Mouse (Mus musculus) kidney, postnatal 36 days (tissue): ENCODE measurements at regions not wholly inside any gene's neighbourhood (a gene's known extent, or its start where the extent isn't known, plus 50 kb on each side); places are given as distances from the start of the nearest gene placed in this dataset.

ENCODE experiments used
- DNase-seq, 2 experiments: peaks; one replicate each; pipeline ENCODE4 v3.0.0; 2021 to 2022; ENCODE audit warnings: mixed read lengths in 2 of 2

DNA sequence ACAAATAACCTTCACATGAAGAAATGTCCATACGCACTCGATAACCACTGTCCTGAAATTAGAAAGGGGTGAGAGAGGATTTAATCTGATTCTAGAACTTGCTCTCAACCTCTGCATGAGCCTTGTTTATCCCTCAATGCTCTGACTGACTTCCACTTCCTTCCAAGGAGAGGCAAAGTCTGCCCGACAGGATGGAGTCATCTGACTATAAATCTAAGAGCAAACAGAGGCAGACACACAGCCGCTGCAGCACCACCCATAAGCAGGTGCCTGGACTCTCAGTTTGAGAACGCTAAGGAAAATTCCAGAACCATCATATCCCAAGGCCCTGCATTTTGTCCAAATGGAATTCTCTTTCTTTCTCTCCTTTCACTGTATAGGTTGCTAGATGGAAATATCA, 247.7 kb upstream of the 1700056E22Rik start:
- DNase-seq = peak; percentile 21 to 42

DNA sequence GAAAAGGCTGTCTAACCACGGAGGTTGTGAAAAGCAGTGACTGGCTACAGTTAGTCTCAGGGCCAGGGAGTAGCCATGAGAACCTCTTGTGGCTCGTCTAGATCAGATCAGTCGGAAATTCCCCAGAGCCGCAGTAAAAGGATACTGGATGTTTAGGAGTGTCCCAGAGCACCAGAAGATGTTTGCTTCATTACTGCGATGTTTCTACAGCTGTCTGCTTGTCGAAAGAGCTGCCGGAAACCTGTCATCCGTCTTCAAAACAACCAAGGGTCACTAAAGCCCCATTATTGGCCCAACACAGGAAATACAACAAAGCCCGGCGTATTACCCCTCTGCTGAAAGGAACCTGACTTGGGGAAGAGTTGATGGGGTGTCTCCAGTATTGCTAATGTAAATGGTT, 245.2 kb upstream of the 1700056E22Rik start:
- peak in 1 of 2 experiments; percentile 15 for DNase-seq

DNA sequence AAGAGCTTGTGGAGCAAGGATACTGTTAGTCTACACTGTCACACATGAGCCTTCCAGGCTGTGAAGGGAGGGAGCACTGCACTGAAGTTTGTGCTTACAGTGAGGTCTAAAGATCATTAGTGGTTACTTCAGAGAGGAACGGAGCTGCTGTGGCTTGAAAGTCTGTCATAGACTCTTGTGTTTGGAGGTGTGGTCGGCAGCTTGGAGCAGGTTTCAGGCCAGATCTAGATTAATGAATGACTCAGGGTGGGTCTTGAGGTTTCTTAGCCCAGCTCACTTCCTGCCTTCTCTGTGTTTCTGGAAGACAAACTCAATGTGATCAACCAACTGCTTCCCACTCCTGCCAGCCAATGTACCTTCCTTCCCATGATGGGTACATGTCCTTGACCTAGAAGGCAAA, 242.9 kb upstream of the 1700056E22Rik start:
- DNase-seq = no peak

DNA sequence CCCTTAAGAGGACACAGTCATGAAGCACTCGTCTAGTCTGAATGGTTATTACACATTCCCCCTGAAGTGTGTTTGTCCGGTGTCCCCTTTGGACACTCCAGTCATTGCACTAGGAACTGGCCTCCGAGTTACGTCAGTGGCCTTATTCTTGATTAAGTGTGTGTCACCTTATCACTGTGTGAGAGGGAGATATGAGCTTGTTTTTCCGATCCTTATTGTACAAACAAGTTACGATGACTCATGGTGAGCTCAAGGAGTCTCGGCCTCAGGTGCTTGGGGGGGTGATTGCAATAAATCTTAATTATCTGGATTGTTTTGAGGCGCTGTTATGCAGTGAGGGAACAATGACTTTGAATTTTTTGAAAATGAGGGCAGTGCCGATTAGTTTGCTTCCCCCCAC, 241.8 kb upstream of the 1700056E22Rik start:
- DNase-seq = peak in 1 of 2 experiments; percentile 39

DNA sequence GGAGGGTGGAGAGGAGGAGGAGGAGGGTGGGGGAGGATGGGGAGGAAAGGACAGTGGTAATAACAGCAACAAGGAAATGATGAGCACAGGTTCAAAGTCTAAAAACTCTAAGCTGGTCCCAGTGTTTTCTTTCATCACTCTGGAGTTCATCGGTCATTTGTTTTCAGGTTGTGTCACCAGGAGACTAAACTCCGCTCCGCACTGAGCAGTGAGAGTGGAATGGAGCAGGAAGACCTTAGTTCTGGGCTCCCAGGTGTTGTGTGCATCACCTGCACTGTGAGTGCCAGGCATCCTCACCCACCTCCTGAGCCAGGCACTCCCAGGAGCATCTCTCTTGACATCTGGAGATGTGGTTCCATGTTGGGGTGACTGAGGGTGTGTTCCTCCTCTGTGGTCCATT, 241.3 kb upstream of the 1700056E22Rik start:
- DNase-seq = no peak

DNA sequence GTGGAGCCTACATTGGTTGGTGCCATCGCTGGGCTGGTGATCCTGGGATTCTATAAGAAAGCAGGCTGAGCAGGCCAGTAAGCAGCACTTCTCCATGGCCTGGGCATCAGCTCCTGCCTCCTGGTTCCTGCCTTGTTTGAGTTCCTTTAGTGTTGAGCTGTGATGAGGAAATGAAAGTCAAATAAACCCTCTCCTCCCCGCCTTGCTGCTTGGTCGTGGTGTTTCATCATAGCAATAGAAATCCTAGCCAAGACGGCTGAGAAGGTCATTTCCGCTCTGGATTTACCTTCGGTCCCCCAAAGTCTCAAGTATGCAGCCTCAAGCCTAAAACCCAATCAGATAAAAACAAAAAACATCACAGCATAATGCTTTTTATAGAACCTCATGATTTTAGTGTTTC, 240.6 kb upstream of the 1700056E22Rik start:
- no peak for DNase-seq

DNA sequence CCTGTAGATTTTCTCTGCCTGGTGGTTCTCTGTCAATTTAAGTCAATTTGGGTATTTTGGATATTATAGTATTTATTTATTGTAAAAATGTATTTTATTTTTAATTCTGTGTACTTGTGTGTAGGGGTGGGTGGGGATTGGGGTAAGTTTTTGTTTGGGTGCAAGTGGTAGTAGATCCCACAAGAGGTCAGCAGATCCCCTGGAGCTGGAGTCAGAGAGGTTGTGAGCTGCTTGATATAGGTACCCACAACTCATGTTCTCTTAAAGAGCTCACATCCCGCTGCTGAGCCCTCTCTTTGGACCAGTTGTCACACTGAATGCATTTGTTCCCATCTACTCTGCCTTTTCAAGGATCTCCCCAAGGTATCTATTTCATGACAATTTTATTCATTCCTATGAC, 239.6 kb upstream of the 1700056E22Rik start:
- DNase-seq = no peak

DNA sequence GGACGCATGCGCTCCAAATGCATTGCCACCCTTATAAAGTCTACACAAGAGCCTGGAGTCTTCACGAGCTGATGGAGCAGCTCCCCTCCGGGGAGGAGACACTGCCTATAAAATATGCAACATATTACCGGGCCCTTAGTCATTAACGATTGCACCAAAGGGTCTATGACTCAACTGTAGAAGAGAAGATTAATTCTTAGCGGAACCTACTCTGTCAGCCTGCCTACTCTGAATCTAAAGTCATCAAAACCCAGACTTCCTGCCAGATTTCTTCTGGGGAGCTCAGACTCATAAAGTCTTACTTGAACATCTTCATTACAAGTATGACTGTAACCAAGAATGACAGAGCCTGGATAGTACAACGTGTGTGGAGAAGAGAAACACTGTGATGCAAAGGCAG, 237.2 kb upstream of the 1700056E22Rik start:
- no peak for DNase-seq

DNA sequence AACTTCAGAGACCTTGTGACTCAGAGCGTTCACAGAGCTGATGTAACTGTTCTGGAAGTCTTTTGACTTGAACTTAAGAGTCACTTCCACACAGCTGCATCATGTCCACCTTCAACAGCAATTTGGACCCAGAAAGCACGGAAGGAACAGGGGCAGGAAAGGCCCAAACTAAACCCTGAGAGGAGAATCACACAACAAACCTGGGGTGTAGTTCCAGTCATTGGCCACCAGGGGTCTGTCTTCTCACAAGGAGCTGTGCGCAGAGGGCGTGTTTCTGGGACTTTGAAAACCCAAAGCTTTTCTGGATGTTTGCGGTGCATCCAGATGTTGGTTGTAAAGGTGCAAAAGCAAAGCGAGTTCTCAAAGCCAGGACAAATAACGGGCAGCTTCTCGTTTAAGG, 231.9 kb upstream of the 1700056E22Rik start:
- DNase-seq = peak; percentile 63 to 73

DNA sequence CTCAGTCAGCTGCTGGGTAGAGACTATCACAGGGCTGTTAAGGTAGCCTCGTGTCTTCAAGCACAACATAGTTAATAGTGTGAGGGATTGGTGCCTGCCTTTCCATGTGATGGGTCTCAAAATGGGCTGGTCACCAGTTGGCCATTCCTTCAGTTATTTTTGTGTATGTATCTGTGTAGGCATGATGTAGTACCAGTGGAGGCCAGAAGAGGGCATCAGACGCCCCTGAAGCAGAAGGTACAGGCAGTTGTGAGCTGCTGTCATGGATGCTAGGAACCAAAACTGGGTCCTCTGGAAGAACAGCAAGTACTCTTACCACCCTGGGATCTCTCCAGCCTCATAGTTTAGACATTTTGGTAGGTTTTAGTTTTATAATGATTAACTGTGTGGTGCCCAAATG, 228.9 kb upstream of the 1700056E22Rik start:
- peak in 1 of 2 experiments; percentile 42 for DNase-seq

DNA sequence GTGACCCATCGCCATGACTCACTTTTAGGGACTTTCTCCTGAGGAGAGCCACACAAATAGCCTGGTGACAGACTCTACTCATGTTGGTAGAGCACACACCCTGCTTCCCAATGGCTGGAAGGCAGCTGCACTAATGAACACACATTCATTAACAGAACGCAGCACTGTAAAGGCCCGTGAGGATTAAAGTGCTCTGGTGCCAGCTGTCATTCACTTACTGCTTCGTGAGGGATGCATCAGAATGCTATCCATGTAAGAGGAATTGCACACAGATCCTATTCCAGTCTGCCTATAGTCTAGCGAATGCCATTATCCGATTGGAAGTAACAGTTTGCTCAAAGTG, 227.3 kb upstream of the 1700056E22Rik start:
- DNase-seq = no peak

DNA sequence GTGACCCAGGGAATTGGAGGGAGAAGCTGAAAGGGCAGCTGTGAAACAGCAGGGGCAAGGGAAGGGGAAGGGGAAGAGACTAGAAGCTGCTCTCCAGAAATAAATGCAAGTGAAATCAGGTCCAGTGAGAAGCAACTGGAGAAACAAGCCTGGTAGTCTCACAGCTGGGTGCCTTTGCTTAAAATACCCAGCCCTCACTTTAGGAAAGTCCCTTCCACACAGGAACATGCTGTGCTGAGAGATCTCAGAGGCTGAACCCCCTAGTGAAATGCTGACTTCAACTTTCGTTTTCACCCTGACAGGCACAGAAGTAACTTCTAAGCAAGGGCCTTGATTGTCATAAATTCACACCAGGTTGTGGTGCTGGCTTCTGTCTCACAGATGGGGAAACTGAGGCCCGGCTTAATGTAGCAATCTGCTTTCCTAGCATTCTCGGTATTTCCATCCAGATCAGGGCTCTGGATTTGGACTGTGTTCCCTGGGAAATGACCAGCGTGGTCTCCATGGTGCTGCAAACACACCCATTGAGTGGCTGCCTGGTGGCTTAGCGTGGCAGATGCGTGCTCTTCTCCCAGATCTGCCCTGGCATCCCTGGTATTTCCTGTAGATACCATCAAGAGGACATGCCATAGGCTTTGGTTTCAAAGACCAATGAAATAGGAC, 226.8 kb upstream of the 1700056E22Rik start:
- DNase-seq = no peak

DNA sequence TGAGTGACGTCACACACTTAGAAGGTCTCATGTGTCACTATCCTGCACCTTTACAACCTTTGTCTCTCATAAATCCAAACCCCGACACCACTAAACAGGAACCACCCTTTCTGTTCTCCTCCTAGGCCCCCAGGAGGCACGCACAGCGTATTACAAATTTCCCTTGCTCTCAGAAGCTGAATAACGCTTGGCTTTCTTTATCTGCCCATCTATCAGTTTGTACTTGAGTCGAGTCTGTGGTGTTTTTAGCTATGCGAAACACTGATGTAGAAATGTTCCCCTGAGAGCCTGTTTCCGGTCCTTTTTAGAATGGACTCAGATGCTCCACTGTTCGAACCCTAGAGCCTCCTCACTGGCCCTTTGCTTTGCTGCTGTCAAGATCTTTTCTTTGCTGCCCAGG, 225.8 kb upstream of the 1700056E22Rik start:
- no peak for DNase-seq

DNA sequence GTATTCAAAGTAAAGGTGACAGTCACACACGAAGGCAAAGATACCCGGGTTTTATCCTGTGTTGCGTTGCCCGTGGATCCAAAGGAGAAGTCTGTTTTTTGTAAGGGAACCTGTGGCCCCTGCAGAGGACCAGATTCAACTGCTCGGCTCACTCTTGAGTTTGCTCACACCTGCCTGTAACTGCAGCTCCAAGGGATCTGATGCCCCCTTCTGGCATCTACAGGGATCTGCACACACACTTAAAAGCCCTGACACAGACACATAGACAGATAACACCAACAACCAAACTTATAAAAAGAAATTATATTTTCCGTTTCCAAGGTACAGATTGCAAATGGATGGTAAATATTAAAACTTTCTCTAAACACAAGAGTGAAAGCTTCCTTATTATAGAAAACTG, 223.3 kb upstream of the 1700056E22Rik start:
- DNase-seq = no peak

DNA sequence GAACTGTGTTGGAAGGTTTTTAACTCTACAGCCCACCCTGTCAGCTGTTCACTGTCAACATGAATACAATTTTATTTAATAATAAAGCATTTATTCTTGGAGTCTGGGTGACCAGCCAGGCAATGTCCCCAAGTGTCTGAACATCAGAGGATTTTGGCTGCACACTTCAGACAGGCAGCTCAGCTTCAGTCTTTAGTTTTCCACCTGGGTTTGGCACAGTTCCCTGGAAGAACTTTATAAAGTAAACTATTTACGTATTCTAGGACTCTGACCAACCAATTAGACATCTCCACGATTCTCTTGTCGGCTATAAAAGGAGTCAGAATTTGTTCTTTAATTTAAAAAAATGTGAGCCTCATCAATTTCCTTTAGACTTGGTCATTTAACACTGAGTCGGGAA, 220.8 kb upstream of the 1700056E22Rik start:
- DNase-seq = no peak

DNA sequence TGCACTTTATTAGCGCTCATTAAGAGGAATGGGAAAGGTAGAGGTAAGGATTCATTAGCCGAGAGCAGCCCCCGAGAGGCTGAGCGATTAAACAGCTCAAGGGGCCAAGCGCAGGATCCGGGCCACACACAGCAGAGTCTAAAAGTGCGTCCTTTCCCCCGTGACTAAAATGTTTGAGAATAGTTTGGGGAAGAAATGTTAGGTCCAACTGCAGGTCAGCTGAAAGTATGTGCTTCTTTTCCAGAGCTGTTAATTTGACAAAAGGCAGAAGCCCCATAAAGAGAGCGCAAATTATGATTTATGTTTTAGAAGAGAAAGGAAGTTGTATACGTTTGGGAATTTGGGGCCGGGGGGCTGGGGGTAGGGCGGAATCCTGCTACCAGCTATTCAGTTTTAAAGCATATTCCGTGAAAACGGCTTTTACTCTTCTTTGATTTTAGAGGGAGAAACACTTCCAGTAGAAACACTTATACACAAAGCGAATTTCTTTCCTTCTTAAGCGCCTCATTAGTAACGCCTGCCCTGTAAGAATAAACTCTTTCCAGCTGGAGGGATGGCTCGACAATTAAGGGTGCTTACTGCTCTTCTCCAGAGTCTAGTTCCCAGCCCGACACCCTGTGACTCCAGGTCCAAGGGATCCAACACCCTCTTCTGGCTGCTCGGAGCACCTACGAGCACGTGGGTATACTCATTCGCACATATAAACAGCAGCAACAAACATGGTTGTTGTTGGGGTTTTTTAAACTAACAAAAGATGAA, 210.8 kb upstream of the 1700056E22Rik start:
- DNase-seq = no peak

DNA sequence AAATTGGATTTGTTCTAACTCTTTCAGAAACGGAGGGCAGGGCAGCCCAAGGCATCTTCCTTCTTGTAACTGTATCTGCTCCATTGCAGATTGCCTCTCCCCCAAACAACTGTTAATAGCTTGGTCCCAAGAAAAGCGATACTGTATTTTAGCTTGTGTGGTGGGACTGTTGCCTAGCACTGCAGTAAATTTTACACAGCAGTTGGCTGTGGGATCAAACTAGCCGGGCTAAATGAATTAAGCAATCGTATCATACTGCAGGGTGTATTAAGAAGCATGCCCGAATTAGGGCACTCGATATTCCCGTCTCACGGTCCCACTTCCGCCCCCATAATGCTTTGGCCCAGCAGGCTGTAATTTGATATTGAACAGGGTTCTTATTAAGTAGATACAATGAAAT, 210.2 kb upstream of the 1700056E22Rik start:
- no peak for DNase-seq

DNA sequence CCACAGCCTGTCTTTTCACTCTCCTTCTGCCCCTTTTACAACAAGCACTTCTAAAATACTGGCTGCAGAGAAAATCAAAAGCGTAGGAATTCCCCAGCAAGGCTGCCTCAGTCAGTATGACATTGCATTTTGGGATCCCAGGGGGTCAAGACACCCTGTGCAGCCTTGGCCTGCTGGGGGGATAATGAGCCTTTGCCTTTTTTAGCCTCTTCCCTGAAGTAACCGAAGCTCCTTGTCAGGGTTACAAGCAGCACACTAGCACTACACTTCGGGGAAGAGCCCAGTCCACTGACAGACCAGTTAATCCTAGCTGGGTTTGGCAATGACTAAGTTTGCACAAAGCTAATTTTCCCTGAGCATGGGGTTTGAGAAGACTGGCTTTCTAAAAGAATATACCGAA, 207.7 kb upstream of the 1700056E22Rik start:
- DNase-seq = no peak

DNA sequence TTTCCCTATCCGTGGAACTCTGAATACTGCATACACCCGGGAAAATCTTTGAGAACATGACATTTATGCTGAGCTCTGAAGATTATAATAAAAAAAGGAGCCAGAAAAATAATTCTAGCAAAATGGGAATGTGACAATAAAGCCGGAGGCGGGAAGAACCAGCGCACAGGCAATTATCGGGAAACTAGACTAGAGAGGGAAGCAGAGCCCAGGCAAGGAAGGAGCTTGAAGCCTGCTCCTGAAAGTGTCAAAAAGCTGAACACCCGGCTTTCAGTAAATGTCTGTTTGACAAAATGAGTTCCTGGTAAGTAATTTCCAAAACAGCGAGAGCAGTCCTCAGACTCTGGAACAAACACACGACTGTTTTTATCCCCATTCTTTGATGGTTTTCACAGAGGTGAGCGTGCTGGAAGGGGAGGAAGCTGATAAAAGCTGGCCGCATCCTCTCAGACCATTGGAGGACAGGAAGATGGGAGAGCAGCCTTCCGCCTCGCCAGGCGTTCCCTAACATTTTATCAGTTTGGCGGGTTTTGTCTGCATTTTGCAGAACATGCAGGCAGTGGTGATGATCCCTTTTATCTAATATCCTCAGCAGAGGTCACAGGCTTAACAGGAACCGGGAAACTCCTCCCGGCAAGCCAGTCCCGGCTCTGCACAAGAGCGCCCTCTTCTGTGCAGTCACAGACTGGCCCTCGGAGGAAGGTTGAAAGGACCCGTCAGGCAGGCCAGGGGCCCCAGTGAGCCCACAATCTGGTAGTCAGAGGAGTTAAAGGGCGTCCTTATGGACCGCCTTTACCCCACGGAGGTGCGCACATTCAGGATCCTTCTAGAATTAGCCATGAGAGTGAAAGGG, 201.3 kb upstream of the 1700056E22Rik start:
- DNase-seq = peak; percentile 49 to 82

DNA sequence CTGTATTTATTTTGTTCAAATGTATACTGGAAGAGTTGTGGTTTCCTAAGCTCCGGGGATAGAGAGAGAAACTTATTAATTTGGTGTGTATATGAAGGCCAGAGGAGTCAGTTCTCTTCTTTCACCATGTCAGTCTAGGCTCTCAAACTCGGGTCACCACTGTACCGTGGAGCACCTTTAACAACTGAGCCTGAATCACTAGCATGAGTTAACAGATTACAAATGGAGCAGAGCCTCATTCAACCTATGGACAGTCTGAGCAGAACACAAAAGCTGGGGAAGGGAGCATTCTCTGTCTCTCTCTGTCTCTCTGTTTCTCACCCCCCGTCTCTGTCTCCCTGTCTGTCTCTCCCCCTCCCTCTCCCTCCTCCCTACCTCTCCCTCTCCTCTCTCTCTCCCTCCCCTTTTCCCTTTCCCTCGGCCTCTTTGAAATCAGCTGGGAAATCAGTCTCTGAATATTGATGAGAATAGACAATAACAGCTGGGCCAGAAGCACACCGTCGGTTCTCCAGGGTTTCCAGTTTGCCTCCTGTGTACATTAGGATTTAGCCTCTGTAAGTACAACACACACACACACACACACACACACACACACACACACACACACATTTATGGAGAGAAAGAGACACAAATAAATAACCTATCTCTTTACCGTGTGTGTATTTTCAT, 200.4 kb upstream of the 1700056E22Rik start:
- DNase-seq = no peak

DNA sequence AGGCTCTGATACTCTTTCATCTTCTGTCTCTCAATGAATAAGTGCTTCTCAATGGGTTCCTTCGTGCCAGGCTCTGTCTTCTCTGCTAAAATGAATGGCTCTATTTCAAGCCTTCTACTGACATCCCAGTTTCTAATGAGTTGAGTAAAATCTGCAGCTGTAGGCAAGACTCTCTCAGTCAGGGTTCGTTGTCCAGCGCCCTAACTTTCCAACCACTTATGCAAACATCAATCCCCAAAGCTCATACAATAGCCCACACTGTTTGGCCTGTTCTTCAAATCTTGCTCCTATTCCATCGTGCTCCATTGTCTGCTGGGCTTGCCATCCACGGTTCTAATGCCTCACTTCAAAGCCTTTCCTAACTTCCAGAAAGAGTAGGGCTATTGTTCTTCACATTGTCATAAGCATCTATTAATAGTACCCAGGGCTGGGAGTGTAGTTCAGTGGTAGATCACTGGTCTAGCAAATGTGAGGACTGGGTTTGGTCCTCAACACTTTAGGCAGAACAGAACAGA, 199.7 kb upstream of the 1700056E22Rik start:
- no peak for DNase-seq

DNA sequence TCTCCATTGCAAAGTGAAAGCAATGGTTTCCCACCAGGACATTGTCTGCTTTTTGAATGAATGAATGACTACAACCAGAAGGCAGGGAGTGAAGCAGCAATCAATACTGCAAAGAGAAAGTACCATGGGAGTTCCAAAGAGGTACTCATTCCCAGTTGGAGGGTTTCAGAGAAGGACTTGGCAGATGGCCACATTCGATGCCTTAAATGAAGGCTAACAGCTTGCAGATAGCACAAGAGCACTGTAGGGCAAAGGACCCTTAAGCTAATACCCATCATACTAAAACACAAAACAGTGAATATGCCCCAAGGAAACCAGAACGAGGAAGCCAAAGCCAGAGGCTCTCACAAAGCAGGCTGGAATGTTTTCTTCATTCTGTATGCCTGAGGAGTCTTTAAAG, 188.2 kb upstream of the 1700056E22Rik start:
- no peak for DNase-seq

DNA sequence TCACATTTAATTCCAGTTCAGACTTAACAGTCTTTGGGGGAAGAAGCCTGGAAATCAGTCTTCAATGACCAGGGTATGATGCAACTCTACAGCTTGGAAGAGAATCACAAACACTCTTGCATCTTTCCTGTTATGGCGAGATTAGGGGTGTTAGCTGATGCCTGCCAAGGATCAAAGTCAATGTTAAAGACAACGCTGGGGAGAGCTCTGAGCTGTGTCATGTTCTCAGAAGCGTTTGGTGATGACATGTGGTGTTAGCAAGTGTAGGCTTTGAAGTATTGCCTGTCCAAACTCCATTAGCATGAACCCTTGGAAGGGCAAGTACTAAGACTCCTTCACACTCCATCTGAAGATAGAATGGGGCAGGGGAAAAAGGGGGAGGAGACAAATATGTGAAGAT, 187.7 kb upstream of the 1700056E22Rik start:
- DNase-seq = no peak
